Mouse (Mus musculus) left cerebral cortex, adult 9 months (tissue): ENCODE measurements around the gene Brpf3.
"Not testable (repeated sequence)": the region's sequence is repeated elsewhere in the genome, so short reads cannot be mapped to it uniquely, and the experiment has no call there.

ENCODE experiments used
- DNase-seq, 2 experiments: peaks; one replicate each; pipeline ENCODE4 v3.0.0; 2022; ENCODE audit warnings: low spot score in 2 of 2

The Brpf3 gene

DNA sequence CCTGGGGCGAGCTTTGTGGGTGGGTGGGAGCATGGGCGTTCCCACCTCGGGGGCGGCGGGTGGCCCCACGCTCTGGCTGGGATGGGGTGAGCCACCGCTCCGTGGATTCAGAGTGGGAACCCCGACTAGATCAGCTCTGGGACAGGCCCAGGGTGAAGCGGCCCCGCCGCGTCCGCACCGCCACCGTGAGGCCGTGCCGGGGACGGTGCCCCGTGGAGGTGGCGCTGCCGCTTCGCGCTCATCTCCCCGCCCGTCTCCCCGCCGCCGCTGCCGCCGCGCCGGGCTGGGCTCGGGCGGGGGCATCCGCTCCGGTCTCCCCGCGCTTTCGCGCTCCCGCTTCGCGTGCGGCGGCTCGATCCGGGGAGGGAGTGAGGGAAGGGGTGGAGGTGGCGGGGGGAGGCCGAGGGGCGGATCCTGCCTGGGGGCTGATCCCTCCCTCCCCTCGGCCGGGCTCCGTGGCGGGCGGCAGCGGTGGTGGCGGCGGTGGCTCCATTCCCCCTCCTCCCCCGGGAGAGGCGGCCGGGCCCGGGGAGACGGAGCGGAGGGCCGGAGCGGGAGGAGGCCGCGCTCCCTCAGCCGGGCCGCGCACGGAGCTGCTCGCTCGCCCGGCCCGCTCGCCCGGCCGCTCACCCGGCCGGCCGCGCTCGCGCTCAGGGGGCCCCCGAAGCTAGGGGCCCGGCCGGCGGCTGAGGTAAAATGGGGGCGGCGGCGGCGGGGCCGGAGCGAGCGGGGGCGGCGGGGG, at the start of gene Brpf3:
Gene Brpf3 (plus strand): TSS at position 420 of the 742 bp plus-strand sequence.
- peak in 1 of 2 experiments; percentile 48 for DNase-seq

- DNase-seq, result no peak
These were observed 44.4 kb upstream of the Brpf3 start for GRCm38 (mm10) chr17:28756447-28756846.

DNA sequence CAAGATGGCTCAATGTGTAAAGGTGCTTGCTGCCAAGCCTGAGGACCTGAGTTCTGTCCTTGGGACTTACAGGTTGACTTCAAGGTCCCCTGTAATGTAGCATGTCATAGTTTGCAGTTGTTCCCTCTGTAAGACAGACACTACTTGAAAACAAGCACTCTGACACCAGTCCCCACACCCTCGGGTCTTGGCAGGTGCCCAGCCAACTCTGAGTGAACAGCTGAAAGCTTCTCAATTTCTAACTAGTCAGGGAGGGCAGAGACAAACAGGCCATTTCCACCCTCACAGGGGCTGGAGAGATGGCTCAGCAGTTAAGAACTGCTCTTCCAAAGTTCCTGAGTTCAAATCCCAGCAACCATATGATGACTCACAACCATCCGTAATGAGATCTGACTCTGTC, 43.4 kb upstream of the Brpf3 start:
- no peak for DNase-seq

DNA sequence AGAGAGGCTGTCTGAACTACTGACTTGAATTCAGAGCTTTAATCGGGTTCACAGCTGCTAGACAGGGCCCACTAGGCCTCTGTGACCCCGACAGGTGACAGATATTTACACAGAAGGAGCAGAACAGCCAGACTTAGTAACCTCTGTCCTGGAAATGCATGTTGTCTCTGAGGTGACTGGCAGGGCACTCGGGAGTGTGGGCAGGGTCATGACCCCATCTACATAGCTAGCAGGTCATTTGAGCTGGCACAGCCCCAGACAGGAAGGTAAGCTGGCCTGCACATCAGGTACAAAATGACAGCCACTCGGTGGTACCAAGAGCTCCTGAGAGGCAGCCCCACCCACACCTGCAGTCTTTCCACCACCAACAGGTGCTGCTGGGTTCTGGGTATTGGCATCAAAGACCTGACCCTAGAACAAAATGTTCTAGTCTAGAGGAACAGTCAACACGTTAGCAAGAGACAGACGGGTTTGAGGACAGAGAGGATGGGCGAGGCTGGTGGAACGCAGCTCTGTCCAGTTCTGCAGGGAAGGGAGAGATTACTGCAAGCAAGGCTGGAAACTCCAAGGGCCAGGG, 40.1 kb upstream of the Brpf3 start:
- no peak for DNase-seq

- peak in 1 of 2 experiments; percentile 81 for DNase-seq
These were observed 39.0 kb upstream of the Brpf3 start for GRCm38 (mm10) chr17:28761871-28762270.

DNA sequence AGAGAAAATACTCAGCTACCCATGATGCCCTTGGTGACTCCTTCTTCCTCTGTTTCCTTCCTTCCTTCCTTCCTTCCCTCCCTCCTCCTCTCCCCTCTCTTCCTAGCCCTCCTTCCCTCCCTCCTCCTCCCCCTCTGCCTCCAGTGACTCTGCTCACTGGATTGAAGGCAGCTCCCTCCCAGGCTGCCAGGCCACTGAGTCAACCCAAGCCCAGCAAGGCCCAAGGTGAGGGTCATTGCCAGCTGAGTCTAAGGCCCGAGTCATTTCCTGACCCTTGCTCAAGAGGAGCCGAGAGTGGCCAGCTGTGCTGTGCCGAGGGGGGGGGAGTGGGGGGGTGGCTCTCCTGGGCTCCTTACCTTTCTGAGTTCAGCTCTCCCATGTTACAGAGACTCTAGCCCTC, 34.7 kb upstream of the Brpf3 start:
- no peak for DNase-seq

DNA sequence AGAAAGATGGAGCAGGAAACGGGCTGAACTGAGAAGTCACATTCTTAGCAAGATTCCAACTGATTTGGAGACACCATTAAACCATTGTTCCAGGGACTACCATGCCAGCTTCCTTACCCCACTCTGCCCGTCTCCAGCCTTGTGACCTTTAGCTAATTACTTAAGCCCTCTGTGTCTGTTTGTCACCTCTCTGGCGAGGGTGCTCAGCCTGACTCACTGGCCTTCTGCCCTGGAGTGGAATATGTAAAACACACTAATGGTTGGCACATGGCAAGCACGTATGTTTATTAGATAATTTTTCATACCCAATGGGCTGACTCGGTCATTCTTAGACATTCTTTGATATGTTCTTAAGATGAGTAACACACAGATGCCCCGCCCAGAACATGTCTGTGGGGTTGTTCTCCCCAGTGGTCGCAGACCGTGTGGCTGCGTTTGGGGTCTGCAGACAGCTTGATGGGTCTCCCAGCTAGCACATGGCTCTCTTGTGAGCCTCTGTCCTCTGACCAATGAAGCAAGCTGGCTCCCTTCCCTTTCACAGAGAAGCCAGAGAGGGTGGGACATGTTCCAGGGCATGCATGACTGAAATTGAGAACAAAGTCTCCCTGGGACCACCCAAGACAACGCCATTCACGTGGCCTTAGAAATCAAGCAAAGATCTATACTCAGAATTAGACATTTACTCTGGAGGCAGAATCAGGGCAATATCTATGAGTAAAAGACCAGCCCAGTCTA, 33.9 kb upstream of the Brpf3 start:
- no peak for DNase-seq

GRCm38 (mm10) chr17:28769121-28769874, 31.6 kb upstream of the Brpf3 start, which contains the start of gene Mapk13:
TSS of gene Mapk13 (plus strand) at chr17:28769297.
- DNase-seq, result no peak

DNA sequence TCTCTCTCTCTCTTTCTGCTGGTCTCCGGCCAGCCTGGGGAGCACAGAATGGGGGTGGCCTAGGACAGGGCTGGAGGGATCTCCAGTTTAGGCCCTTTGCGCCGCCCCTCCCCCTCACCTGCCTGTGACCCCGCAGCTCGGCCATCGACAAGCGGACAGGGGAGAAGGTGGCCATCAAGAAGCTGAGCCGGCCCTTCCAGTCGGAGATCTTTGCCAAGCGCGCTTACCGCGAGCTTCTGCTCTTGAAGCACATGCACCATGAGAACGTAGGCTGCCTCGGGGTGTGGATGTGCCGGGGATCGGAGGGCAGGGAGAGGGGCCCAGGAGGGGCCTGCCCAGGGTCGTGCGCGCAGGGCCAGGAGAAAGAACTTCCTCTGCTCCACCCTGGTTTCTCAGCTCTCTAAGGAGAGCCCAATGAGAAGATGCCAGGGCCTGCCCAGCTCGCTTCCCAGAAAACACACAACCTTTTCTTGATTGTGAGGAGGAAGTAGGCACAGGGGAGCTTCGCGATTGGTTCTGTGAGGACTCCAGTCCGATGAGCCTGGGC, 30.9 kb upstream of the Brpf3 start:
- no peak for DNase-seq

DNA sequence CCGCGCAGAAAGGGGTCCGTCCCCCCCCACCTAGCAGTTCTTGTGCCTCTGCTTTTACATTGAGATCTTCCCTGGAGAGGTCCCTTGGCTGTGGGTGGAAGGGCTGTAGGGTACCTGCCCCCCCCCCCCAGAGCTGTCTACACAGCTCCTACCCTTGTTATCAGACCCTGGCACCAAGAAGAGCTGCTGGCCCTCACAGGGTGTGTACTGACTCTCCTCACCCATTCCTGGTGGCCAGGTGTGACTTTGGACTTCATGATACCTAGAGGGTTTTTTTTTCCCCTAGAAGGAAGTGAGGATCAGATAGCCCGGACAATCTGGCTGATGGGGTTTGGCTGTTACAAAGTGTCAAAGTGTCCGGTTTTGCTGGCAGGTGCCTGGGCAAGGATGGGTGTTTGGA, 29.6 kb upstream of the Brpf3 start:
- DNase-seq, result no peak

DNA sequence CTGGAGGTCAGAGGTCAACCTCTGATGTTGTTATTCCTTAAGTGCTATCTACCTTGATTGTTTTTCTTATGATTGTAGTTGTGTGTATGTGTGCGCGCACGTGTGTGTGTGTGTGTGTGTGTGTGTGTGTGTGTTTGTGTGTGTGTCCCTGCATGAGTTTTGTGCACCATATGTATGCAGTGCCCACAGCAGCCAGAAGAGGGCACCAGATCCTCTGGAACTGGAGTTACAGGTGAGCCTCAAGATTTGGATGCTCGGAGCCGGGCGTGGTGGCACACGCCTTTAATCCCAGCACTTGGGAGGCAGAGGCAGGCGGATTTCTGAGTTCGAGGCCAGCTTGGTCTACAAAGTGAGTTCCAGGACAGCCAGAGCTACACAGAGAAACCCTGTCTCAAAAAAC, 26.6 kb upstream of the Brpf3 start:
- DNase-seq, result not testable (repeated sequence)

DNA sequence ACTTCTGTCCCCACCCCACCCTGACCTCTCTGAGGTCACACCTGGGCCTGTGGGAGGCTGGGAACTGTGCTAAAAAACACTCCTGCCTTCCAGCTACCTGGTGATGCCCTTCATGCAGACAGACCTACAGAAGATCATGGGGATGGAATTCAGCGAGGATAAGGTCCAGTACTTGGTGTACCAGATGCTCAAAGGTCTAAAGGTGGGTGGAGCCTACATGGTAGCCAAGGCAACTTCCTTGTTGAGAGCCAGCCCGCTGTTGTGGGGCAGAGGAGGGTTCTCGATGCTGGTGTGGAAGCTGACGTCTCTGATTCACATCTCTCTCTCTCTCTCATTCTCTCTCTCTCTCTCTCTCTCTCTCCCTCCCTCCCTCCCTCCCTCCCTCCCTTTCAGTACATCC, 25.7 kb upstream of the Brpf3 start:
- DNase-seq, result no peak

DNA sequence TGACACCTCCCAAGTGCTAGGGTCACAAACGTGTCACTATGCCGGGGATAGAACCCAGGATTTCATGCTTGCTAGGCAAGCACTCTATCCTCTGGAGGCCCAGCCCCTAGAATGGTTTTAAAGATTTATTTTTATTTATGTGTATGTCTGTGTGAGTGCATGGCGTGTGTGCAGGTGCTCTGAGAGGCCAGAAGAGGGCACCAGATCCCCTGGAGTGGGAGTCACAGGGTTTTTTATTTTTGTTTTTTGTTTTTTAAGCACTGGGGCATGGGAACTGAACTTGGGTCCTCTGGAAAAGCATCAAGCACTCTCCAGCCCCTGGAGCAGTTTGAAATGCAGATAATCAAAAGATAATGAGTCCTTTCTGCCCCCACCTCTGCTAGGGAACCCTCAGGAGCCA, 24.1 kb upstream of the Brpf3 start:
- no peak for DNase-seq

DNA sequence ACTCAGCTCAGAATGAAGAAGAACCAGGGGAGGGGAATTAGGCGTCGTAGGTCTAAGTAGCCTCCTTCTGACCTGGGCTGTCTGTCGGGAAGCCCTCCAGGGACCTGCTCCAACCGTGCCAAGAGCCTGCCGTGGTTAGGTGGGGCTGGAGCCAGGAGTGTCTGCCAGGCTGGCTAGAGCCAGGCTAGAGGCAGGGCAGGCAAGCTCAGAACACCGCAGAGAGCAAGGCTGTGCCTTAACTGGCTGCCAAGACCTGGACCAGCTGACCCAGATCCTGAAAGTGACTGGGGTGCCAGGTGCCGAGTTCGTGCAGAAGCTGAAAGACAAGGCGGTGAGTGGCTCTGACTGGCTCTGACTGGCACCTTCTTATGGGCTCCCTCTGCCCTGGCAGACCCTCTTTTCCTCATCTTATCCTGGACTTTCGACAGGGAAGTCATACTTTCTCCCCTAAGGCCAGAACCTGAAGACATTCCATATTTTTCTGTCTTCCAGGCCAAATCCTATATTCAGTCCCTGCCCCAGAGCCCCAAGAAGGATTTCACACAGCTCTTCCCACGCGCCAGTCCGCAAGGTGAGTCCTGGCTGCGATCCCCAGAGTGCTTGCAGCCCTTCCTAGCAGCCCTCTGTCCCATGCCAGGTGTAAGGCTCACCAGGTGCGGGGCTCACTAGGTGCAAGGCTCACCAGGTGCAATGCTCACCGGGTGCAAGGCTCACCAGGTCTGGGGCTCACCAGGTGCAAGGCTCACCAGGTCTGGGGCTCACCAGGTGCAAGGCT, 23.5 kb upstream of the Brpf3 start:
- no peak for DNase-seq

DNA sequence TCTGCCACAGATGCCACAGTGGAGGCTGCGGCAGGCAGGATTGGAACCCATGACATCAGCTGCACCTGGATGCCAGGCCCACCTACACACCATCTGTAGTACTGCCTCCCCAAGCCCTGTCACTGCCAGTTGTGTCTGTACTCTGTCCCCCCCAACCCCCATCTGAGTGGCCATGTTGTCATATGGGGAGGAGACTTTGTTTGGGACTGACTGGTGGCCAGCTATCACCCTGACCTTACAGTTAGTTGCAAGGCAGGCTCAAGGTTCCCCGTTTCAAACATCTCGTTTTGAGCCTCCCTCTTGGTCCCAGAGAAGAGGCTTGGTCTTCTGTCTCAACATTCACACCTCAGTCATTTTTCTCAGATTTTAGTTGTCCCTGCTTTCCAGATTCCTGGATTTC, 21.2 kb upstream of the Brpf3 start:
- no peak for DNase-seq

DNA sequence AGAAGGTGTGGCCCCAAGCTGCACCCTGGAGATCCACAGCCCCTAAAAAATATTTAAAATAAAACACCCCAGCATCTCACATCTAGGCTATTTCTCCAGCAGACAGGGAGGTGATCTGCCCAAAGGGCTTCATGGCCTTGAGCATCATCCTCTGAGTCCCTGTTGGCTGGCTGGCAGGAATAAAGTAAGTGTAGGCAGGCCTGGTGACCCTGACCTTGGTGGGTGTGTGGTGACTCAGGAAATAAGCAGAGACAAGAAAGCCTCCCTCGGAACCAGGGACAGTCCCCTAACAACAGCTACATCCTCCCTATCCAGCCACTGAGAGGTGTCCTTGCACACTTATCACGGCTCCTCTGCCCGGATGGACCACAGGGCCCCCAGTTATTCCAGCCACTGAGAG, 20.1 kb upstream of the Brpf3 start:
- no peak for DNase-seq

- no peak for DNase-seq
These were observed 19.4 kb upstream of the Brpf3 start for GRCm38 (mm10) chr17:28781290-28782045.

DNA sequence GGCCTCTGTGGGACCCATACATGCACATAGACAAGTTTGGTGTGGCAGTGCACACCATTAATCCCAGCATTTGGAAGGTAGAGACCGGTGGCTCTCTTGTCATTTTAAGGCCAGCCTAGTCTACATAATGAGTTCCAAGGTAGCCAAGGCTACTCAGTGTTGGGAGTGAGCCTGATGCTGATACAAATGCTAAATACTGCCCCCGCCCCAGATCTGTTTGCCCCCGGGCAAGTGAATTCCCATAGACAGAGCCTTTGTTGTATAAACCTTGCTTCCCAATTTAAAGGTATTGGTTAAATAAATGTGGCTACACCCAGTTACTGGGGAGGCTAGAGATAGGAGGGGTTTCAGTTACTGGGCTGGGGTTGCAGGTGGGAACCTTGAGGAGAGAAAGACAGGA, 15.9 kb upstream of the Brpf3 start:
- DNase-seq, result no peak

DNA sequence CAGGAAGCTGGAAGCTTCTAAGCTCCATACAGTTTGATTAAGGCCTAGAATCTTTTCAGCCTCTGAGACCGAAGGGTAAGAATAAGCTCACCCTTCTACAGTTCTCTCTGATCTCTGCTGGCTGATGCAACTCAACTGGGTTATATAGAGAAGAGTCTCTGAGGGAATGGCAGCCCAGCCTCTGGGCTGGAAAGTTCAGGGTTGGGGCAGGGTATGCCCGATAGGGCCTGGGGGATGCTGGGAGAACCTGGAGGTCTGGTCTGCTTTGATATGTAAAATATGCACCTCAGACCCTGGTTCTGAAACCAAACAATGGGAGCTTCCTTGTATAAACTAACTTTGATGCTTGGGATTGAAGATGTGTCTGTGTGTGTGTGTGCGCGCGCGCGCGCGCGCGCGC, 13.4 kb upstream of the Brpf3 start:
- no peak for DNase-seq

- no peak for DNase-seq
These were observed 3.9 kb upstream of the Brpf3 start for GRCm38 (mm10) chr17:28797031-28797430.
